Mouse (Mus musculus) thymus, adult 2 months (tissue): ENCODE measurements around the gene 2700097O09Rik.
"Not testable (repeated sequence)": the region's sequence is repeated elsewhere in the genome, so short reads cannot be mapped to it uniquely, and the experiment has no call there.

Source experiments
- CTCF ChIP-seq: fragments of 200-500 bp; IDR thresholded peaks from 2 replicates; pipeline ENCODE4 v1.5.1; 2012; ENCODE audit warnings: mild to moderate bottlenecking, control low read depth, low read length, moderate library complexity, borderline replicate concordance; ENCODE audit not compliant: control insufficient read depth, poor library complexity, insufficient read depth; ENCODE audit errors: extremely low read depth
- POLR2A ChIP-seq: fragments of 200-500 bp; IDR thresholded peaks from 2 replicates; pipeline ENCODE4 v1.6.1; 2012; ENCODE audit warnings: mild to moderate bottlenecking, low read length, control low read depth, moderate library complexity; ENCODE audit not compliant: control insufficient read depth, poor library complexity, insufficient read depth; ENCODE audit errors: extremely low read depth

DNA sequence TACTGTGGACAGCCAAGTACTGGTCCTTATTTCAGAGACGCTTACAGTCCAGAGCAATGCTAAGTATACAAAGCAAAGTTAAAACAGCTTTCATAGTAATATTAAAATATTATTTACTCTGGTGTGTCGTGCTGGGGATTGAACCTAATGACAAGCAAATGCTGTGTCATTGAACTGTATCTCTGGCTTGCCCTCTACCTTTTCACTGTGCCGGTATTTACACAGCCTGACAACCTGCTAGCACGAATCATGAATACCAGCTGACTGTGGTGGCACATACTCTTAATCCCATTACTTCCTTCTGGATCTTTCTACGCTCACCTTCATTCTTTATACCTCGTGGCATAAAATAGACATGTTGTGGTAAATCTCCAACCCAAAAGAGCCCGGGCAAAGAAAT is 12.2 kb upstream of the 2700097O09Rik start:
- TF ChIP-seq POLR2A, CTCF: not testable (repeated sequence)
